Mouse (Mus musculus) adipocyte (in vitro differentiated cells): ENCODE data around the gene Alk.
A peak's percentile ranks its signal among the peaks of the same experiment; 100 is the strongest.

Source experiments
- DNase-seq: peaks from one replicate; pipeline ENCODE4 v3.0.0-alpha.2; 2016; ENCODE audit warnings: low spot score

The Alk gene

GRCm38 (mm10) chr17:72399331-72400059 is 204.9 kb downstream of the Alk start:
- DNase-seq = no peak

- no peak for DNase-seq
Measured at GRCm38 (mm10) chr17:72395956-72396355, 208.5 kb downstream of the Alk start.

GRCm38 (mm10) chr17:72368991-72369390 is 235.4 kb downstream of the Alk start:
- DNase-seq = no peak

GRCm38 (mm10) chr17:72362811-72363496 is 241.5 kb downstream of the Alk start:
- DNase-seq = no peak

- DNase-seq = no peak
Measured at GRCm38 (mm10) chr17:72361961-72362360, 242.5 kb downstream of the Alk start.

- peak; percentile 33 for DNase-seq
Measured at GRCm38 (mm10) chr17:72356759-72357302, 247.6 kb downstream of the Alk start.

- peak; percentile 2 for DNase-seq
Measured at GRCm38 (mm10) chr17:72339437-72339836, 265.0 kb downstream of the Alk start.

- no peak for DNase-seq
Measured at GRCm38 (mm10) chr17:72332909-72333308, 271.5 kb downstream of the Alk start.

- no peak for DNase-seq
Measured at GRCm38 (mm10) chr17:72325941-72326340, 278.5 kb downstream of the Alk start.

GRCm38 (mm10) chr17:72319576-72319975 is 284.9 kb downstream of the Alk start:
- no peak for DNase-seq

- no peak for DNase-seq
Measured at GRCm38 (mm10) chr17:72299651-72300050, 304.8 kb downstream of the Alk start.

GRCm38 (mm10) chr17:72296349-72296748 is 308.1 kb downstream of the Alk start:
- no peak for DNase-seq

GRCm38 (mm10) chr17:72293267-72293580 is 311.2 kb downstream of the Alk start:
- no peak for DNase-seq

- DNase-seq = no peak
Measured at GRCm38 (mm10) chr17:72292444-72293266, 311.8 kb downstream of the Alk start.

GRCm38 (mm10) chr17:72285961-72286360 is 318.5 kb downstream of the Alk start:
- no peak for DNase-seq

GRCm38 (mm10) chr17:72278296-72278695 is 326.1 kb downstream of the Alk start:
- DNase-seq = no peak

- DNase-seq = no peak
Measured at GRCm38 (mm10) chr17:72276778-72277177, 327.6 kb downstream of the Alk start.

GRCm38 (mm10) chr17:72275391-72275904 is 329.0 kb downstream of the Alk start:
- no peak for DNase-seq

GRCm38 (mm10) chr17:72274205-72274604 is 330.2 kb downstream of the Alk start:
- DNase-seq = no peak

GRCm38 (mm10) chr17:72271640-72272039 is 332.8 kb downstream of the Alk start:
- no peak for DNase-seq

GRCm38 (mm10) chr17:72268529-72268928 is 335.9 kb downstream of the Alk start:
- DNase-seq = no peak
